Mouse (Mus musculus): ENCODE measurements around the gene Hrh2.

GRCm38 (mm10) chr13:54247545-54247944 lies 55.6 kb downstream of the Hrh2 start:
- TF ChIP-seq POLR2A (IDR thresholded peaks at IDR 0.05; ENCODE audit: borderline replicate concordance, extremely low read depth, insufficient read depth, insufficient read length, poor library complexity, severe bottlenecking) (no peak), CTCF (IDR thresholded peaks at IDR 0.05; ENCODE audit: borderline replicate concordance, extremely low read depth, insufficient read depth, insufficient read length) (peak; percentile 91)
